Mouse (Mus musculus) gastrocnemius, postnatal 25 days (tissue): ENCODE results near the gene Lactbl1. TPM values are rescaled to one million over a fixed set of nuclear protein-coding genes. Genes with fewer than 3 reads are reported as not detected.

Experiments
- DNase-seq: peaks from one replicate; pipeline ENCODE4 v3.0.0; 2022
- long read RNA-seq, 2 experiments: library from polyadenylated mRNA; stranded (forward); transcript quantifications; one replicate each; pipeline ENCODE4 v2.0.0; 2021
- total RNA-seq, 2 experiments: library from RNA; stranded (reverse); gene quantifications; 1 replicate in 1 of 2; 2 replicates in 1 of 2; pipeline ENCODE4 v1.2.3; 2021

Lactbl1 gene
- not detected for total RNA-seq
- long read RNA-seq, experiment 1: 0 reads
- long read RNA-seq, experiment 2: 0 reads

GRCm38 (mm10) chr4:136622388-136622787, at the start of gene Lactbl1:
Lactbl1 (plus strand) TSS chr4:136622621.
- no peak for DNase-seq

- DNase-seq: no peak
Observed at GRCm38 (mm10) chr4:136581885-136582284, 40.5 kb upstream of the Lactbl1 start.

GRCm38 (mm10) chr4:136587221-136587827, 35.1 kb upstream of the Lactbl1 start:
- no peak for DNase-seq

- DNase-seq: no peak
Observed at GRCm38 (mm10) chr4:136588003-136588402, 34.4 kb upstream of the Lactbl1 start.

- DNase-seq: no peak
Observed at GRCm38 (mm10) chr4:136592111-136592510, 30.3 kb upstream of the Lactbl1 start.

GRCm38 (mm10) chr4:136594006-136594405, 28.4 kb upstream of the Lactbl1 start:
- no peak for DNase-seq

GRCm38 (mm10) chr4:136595221-136595620, 27.2 kb upstream of the Lactbl1 start:
- DNase-seq: no peak

GRCm38 (mm10) chr4:136598268-136598876, 24.0 kb upstream of the Lactbl1 start:
- no peak for DNase-seq

GRCm38 (mm10) chr4:136599869-136600268, 22.6 kb upstream of the Lactbl1 start:
- DNase-seq: no peak

- DNase-seq: no peak
Observed at GRCm38 (mm10) chr4:136600536-136600935, 21.9 kb upstream of the Lactbl1 start.

GRCm38 (mm10) chr4:136601476-136601875, 20.9 kb upstream of the Lactbl1 start:
- no peak for DNase-seq

- peak; percentile 38 for DNase-seq
Observed at GRCm38 (mm10) chr4:136602018-136602554, 20.3 kb upstream of the Lactbl1 start.

- DNase-seq: peak; percentile 92
Observed at GRCm38 (mm10) chr4:136602568-136602967, 19.9 kb upstream of the Lactbl1 start, which contains the start of gene Kdm1a. Kdm1a (minus strand) TSS chr4:136602723.

GRCm38 (mm10) chr4:136605756-136606485, 16.5 kb upstream of the Lactbl1 start:
- no peak for DNase-seq

GRCm38 (mm10) chr4:136610387-136610856, 12.0 kb upstream of the Lactbl1 start, which contains the start of gene Tex46:
Tex46 (plus strand) TSS chr4:136610437.
- no peak for DNase-seq

GRCm38 (mm10) chr4:136613657-136614056, 8.8 kb upstream of the Lactbl1 start:
- no peak for DNase-seq

GRCm38 (mm10) chr4:136621336-136621735, 1.1 kb upstream of the Lactbl1 start:
- DNase-seq: no peak

- no peak for DNase-seq
Observed at GRCm38 (mm10) chr4:136621956-136622355, 465 bp upstream of the Lactbl1 start.

GRCm38 (mm10) chr4:136626590-136626989, 4.2 kb downstream of the Lactbl1 start:
- no peak for DNase-seq

- no peak for DNase-seq
Observed at GRCm38 (mm10) chr4:136631237-136631994, 9.0 kb downstream of the Lactbl1 start.

GRCm38 (mm10) chr4:136635995-136636394, 13.6 kb downstream of the Lactbl1 start:
- no peak for DNase-seq

GRCm38 (mm10) chr4:136636511-136636910, 14.1 kb downstream of the Lactbl1 start:
- no peak for DNase-seq
